Mouse (Mus musculus) heart, postnatal 0 days (tissue): ENCODE data around the gene Casz1.

Experiments
- CTCF ChIP-seq: IDR thresholded peaks from 2 replicates; pipeline ENCODE4 v1.5.1; 2016; ENCODE audit warnings: antibody characterized with exemption, control low read depth, low read depth
- EP300 ChIP-seq: IDR thresholded peaks from 2 replicates; pipeline ENCODE4 v1.6.1; 2016; ENCODE audit warnings: antibody characterized with exemption, low read depth

DNA sequence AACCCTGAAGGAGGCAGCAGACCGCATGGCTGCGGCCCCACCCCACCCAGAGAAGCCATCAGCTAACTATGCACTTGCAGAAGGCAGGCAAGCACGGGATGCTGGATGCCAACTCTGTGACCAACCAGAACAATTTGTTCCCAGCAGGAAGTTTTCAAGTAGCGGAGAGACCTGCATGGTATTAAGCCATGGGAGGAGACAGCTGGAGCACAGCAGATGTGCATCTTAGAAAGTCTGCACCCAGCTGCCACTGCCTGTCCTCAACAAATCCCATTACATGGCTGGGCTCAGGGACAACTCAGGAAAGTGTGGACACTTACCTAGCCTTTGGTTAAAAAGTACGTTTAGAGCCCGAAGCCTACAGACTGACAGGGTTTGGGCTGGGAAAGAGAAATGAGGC lies 178.0 kb downstream of the Casz1 start:
- TF ChIP-seq CTCF (no peak), EP300 (peak; percentile 33; the same call in 1 of the 2 replicates)
